Mouse (Mus musculus): ENCODE measurements around the gene Icam2.
A peak's percentile ranks its signal among the peaks of the same experiment; 100 is the strongest.

Icam2 gene

DNA sequence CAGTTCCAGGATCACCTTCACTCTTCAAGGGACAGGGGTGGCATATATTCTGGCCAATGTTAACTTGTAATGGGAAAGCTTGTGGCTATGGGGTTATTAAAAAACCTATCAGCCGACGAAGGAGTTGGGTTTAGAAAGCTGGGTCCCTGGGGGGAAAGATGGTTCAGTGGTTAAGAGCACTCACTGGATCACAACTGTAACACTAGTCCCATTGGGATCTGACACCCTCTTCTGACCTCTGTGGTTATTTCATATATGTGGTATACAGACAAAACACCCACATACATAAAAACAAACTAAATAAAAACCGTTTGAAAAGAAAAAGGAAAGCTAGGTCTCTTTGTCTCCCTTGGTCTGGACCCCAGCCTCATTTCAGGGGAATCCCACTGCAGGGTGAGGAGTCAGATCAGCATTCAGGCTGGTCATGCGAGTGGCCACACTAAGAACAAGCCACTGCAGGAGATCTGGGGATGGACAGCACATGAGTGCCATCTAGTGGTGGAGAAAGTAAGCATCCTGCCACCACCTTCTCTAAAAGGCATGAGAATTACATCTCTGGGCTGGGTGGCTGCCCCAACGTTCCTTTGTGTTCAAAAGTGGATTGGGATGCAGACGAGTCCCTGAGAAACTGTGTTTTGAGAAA, 3.8 kb upstream of the Icam2 start:
- peak; percentile 52 to 73 for DNase-seq (ENCODE audit: low read depth in 2 of 2, low spot score in 2 of 2)

- no peak for DNase-seq (ENCODE audit: low read depth in 2 of 2, low spot score in 2 of 2)
These were observed 2.9 kb upstream of the Icam2 start for GRCm38 (mm10) chr11:106390757-106391156.

GRCm38 (mm10) chr11:106389611-106390010, 1.7 kb upstream of the Icam2 start:
- no peak for DNase-seq (ENCODE audit: low read depth in 2 of 2, low spot score in 2 of 2)

DNA sequence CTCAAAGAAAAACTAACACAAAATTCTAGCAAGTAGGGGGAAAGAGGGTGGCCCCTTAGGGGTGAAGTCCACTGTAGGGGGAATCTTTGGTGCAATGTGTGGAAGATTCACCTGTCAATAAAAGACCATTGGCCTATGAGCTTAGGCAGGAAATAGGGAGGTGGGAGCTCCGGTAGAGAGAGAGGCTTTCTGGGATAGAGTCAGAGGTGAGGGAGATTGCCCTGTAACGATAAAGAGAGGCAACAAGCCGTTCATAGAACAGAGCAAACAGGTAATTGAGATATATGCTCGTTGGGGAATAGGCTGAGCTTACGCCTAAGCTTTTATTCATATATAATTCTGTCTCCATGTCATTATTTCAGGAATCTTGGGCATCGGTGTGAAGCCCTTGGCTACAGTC, 855 bp downstream of the Icam2 start:
- peak; percentile 8 to 25 for DNase-seq (ENCODE audit: low read depth in 2 of 2, low spot score in 2 of 2)

- no peak for DNase-seq (ENCODE audit: low read depth in 2 of 2, low spot score in 2 of 2)
These were observed 1.5 kb downstream of the Icam2 start for GRCm38 (mm10) chr11:106386409-106386808.

- DNase-seq (ENCODE audit: low read depth in 2 of 2, low spot score in 2 of 2), result no peak
These were observed 4.7 kb downstream of the Icam2 start for GRCm38 (mm10) chr11:106383051-106383790.

DNA sequence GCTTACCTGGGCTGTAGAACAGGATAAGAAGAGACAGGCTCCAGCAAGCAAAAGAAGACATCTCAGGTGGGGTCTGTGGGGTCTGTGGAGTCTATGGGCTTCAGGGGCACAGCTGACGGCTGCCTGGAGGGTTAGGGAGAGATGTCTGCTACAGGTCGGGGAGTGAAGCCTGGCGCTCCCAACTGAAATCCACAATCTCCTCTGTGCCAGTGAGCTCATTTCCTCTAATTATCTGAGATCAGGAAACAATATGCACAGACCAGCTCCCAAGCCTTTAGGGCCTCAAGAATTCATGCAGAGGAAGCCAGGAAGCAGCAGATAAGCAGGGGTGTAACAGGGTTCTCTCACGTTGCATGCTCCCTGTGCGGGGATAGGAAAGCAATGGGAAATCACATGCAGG, 5.5 kb downstream of the Icam2 start:
- no peak for DNase-seq (ENCODE audit: low read depth in 2 of 2, low spot score in 2 of 2)

GRCm38 (mm10) chr11:106381883-106382282, 6.0 kb downstream of the Icam2 start:
- no peak for DNase-seq (ENCODE audit: low read depth in 2 of 2, low spot score in 2 of 2)

- DNase-seq (ENCODE audit: low read depth in 2 of 2, low spot score in 2 of 2), result no peak
These were observed 6.9 kb downstream of the Icam2 start for GRCm38 (mm10) chr11:106381011-106381410.

GRCm38 (mm10) chr11:106374979-106375378, 12.9 kb downstream of the Icam2 start:
- DNase-seq (ENCODE audit: low read depth in 2 of 2, low spot score in 2 of 2), result no peak

DNA sequence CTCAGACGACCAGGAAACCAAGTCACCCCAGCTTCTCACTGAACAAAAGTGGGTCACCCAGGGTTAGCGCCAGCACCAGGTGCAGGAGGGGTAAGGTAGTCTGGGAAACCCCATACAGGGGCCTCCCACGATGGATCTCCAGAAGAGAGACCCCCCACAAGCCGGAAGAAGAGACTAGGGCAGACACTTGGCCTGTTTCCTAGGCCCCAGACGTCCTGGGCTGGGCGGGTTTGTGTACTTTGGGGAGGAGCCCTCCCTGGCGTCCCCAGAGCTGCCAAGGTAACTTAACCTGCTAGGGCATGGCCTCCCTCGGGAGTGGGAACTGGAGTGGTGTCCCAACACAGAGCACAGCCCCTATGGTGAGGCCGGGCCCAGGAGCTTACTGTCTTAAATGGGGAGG, 13.3 kb downstream of the Icam2 start:
- no peak for DNase-seq (ENCODE audit: low read depth in 2 of 2, low spot score in 2 of 2)

DNA sequence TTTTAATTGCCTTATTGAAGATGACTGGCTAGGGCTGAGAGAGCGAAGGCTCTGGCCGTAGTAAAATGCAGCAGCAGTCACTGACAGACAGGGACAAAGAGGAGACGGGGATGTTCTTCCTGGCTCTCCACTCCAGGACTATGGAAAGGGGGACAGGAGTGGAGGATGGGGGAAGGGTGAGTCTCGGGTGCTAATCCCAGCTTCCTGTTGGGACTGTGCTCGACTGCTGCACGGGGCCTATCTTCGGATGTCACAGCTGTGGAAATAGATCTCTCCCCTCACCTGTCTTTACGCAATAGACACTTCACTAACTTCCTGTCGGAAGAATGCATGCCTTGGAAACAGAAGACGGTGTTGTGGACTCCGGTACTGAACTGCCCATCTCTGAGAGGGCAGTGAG, 13.9 kb downstream of the Icam2 start:
- no peak for DNase-seq (ENCODE audit: low read depth in 2 of 2, low spot score in 2 of 2)

GRCm38 (mm10) chr11:106366316-106366715, 21.6 kb downstream of the Icam2 start:
- DNase-seq (ENCODE audit: low read depth in 2 of 2, low spot score in 2 of 2), result peak; percentile 66 to 76

DNA sequence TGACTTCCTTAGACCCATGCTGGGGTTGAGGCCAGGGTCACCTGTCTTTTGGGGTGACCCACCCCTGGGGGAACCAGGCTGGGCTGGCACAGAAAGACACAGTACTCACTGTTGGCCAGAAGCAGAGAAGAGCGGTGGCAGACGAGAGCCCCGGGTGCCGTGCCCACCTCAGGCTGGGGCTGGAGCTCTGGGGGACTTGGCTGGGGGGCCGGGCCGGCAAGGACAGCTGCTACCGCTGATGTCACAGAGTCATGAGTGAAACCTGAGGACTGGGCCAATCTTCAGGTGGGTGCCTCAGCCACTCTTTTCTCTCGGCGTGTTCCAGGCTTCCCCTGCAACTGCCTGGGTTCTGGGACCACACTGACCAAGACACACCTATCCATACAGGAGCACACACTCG, 22.5 kb downstream of the Icam2 start, which contains the start of gene Prr29:
Prr29 (plus strand) TSS at position 107 of the 400 bp plus-strand sequence.
- no peak for DNase-seq (ENCODE audit: low read depth in 2 of 2, low spot score in 2 of 2)

DNA sequence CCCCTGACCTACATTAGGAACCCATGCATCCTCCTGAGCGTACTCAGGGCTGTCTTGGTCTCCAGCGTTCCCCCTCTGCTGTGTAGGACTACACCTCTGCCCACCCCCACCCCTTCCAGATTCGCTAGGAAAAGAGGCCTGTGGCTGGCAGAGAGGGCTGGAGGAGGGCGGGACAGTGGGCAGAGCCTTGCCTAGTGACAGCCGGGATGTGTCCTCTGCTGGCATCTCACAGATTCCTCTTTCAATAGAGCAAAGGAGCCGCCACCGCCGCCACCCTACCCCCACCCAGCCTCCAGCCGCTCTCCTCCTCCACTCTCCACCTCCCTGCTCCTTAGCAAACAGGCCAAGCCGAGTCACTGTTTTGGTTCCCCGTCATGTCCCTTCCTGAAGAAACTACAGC, 23.2 kb downstream of the Icam2 start:
- DNase-seq (ENCODE audit: low read depth in 2 of 2, low spot score in 2 of 2), result no peak

GRCm38 (mm10) chr11:106359350-106359749, 28.5 kb downstream of the Icam2 start:
- DNase-seq (ENCODE audit: low read depth in 2 of 2, low spot score in 2 of 2), result peak; percentile 15 to 23

DNA sequence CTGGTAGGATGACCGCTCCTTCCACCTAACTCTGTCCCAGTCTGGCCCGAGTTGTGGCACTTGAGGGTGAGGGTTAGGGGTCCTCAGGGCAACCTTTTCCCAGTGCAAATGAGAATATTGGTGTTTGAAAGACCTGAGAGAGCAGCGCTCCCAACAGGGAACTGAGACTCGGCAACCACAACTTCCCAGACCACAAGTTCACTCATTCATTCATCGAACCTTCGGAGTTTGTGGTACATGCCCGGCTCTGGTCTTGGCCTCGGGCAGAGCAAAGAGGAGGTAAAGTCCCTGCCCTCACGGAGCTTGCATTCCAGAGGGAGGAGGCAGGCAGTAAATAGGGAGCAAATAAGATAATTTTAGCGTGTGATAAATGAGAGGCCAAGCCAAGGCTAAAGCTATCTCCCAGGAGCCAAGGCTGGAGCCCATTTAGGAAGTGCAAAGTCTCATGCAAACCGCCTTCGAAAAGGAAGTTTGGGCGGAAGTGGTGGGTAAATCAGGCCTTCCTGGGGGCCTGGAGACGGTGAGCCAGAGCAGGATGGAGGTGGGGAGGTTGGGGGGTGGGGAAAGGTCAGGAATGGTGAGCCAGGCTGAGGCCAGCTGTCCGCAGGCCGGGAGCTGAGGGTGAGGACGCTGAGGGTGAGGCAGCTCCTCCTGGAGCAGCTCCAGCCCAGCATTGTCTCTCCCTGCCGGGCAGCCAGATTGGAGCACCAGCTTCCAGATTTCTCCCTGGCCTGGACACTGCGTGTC, 32.3 kb downstream of the Icam2 start:
- no peak for DNase-seq (ENCODE audit: low read depth in 2 of 2, low spot score in 2 of 2)

- DNase-seq (ENCODE audit: low read depth in 2 of 2, low spot score in 2 of 2), result no peak
These were observed 33.7 kb downstream of the Icam2 start for GRCm38 (mm10) chr11:106354181-106354580.

DNA sequence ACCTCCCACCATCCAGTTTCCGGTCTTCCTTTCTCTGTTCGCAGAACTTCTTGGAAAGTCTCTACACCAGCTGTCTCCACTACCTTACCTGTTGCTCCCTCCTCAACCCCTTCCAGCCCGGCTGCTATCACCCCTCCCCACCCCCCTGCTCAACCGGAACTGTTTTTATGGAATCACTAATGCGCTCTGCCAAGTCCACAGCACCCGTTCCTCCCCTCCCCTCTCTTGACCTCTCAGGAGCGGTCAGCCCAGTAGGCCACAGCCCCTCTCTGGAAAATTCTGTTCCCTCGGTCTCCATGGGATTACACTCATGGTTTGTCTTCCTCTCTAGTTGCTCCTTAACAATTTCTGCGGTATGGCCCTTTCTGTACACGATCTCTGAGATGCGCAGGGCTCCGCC, 34.7 kb downstream of the Icam2 start, which contains the start of gene Scn4a:
Scn4a (minus strand) TSS at position 101 of the 400 bp plus-strand sequence.
- no peak for DNase-seq (ENCODE audit: low read depth in 2 of 2, low spot score in 2 of 2)

GRCm38 (mm10) chr11:106351941-106352340, 35.9 kb downstream of the Icam2 start:
- peak in 1 of 2 experiments; percentile 10 for DNase-seq (ENCODE audit: low read depth in 2 of 2, low spot score in 2 of 2)

DNA sequence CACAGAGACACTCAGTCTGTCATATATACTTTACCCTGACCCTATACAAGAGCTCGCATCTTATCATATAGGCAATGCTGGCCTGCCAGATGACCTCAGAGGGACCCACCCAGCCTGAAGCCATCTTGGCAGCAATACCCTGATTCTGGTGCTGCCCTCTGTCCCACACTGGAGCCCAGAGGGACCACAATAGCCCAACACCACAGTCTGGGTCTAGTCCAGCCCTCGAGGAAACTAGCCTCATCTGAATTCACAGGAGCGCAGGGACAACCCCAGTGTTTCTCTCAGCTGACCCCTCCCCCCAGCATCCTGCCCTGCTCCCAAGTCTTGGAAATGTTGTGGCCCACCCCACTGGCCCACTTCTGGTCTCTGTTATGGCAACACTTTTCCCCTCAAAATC, 36.6 kb downstream of the Icam2 start:
- DNase-seq (ENCODE audit: low read depth in 2 of 2, low spot score in 2 of 2), result no peak

DNA sequence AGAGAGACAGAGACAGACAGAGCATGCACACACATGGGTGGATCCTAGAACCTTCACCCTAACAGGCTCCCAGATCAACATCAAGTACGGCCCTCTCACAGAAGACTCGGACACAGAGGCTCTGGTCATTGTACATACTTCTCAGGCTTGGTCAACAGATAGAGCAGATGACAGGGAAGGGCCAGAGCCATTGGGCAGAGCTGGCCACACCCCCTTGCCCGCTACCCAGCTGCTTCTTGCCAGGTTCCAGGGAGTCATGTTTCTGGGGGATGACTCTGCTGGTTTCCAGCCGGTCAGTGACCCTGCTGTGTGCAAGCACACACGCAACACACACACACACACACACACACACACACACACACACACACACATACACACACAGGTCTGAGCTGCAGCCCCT, 37.0 kb downstream of the Icam2 start:
- no peak for DNase-seq (ENCODE audit: low read depth in 2 of 2, low spot score in 2 of 2)
